Mouse (Mus musculus): ENCODE results near the gene Galnt7. TPM values are rescaled to one million over a fixed set of nuclear protein-coding genes. Genes with fewer than 3 reads are reported as not detected.

Gene Galnt7
- polyA plus RNA-seq, 1 experiment, result 26.1 TPM

DNA sequence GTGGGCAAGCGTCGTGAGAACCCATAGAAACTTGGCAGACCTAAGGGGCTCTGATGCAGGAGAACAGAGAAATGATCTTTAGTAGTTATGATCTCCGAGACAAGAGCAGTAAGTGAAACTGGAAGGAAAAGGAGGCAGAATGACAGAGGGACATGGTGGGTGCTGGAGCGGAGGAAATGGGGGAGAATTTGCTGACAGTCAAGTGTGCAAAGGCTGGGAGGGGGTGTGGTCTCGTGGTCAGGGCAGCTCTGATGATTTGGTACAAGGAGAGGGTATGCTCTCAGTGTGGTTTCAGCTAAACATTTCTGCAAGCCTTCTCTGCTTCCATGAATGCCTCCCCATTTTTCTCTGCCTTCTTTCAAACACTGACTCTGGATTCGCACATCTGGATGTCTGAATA, 116.7 kb downstream of the Galnt7 start:
- H3K27ac ChIP-seq (ENCODE audit: insufficient read depth, low read length), result no peak overlapping the region
- no peak overlapping the region for H3K9ac ChIP-seq (ENCODE audit: low read depth, poor library complexity, severe bottlenecking)
- no peaks in the 10 kb centered on the region for H3K9me3 ChIP-seq (replicated peaks; ENCODE audit: control insufficient read depth, insufficient read depth, low read length, poor library complexity, severe bottlenecking)
- H3K4me3 ChIP-seq (ENCODE audit: low read depth, low read length), result no peak overlapping the region
- H3K36me3 ChIP-seq (ENCODE audit: control insufficient read depth, insufficient read depth, low read length, poor library complexity, severe bottlenecking), result no peaks in the 10 kb centered on the region; the same call in 1 of the 2 replicates
- H3K4me1 ChIP-seq (ENCODE audit: control insufficient read depth, insufficient read depth, low read length), result no peaks in the 10 kb centered on the region
- TF ChIP-seq CTCF (IDR thresholded peaks at IDR 0.05; ENCODE audit: low read depth, low read length), result no peak
- no peak for TF ChIP-seq EP300 (IDR thresholded peaks at IDR 0.05; ENCODE audit: insufficient read depth, low read depth, low read length)
- no peak for TF ChIP-seq POLR2A (IDR thresholded peaks at IDR 0.05; ENCODE audit: insufficient read depth, low read length)
- H3K27me3 ChIP-seq (ENCODE audit: control insufficient read depth, insufficient read depth, low read length, poor library complexity, severe bottlenecking), result no peaks in the 10 kb centered on the region

DNA sequence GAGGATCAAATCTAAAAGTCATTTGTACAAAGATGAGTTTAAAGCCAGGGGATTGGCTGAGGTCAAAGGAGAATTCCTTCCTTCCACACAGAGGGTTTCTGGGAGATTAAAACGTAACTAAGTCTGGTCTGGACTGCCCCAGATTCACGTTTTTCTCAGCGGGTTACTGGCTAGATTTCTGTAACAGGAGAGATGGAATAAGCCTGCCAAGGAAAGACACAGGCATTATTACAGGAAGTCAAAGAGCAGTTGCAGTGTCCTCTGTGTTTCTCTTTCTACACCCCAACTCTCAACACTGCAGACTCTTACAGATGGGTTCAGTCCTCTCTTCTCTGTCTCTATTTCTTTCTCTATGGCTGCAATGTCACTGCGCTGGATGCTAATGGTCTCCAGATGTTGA, 118.3 kb downstream of the Galnt7 start:
- no peaks in the 10 kb centered on the region for H3K4me1 ChIP-seq (ENCODE audit: control insufficient read depth, insufficient read depth, low read length)
- H3K36me3 ChIP-seq (ENCODE audit: control insufficient read depth, insufficient read depth, low read length, poor library complexity, severe bottlenecking), result no peaks in the 10 kb centered on the region; the same call in 1 of the 2 replicates
- H3K27ac ChIP-seq (ENCODE audit: insufficient read depth, low read length), result no peak overlapping the region
- H3K4me3 ChIP-seq (ENCODE audit: low read depth, low read length), result no peak overlapping the region
- H3K9me3 ChIP-seq (replicated peaks; ENCODE audit: control insufficient read depth, insufficient read depth, low read length, poor library complexity, severe bottlenecking), result no peaks in the 10 kb centered on the region
- no peaks in the 10 kb centered on the region for H3K27me3 ChIP-seq (ENCODE audit: control insufficient read depth, insufficient read depth, low read length, poor library complexity, severe bottlenecking)
- no peak for TF ChIP-seq CTCF (IDR thresholded peaks at IDR 0.05; ENCODE audit: low read depth, low read length)
- TF ChIP-seq EP300 (IDR thresholded peaks at IDR 0.05; ENCODE audit: insufficient read depth, low read depth, low read length), result no peak
- TF ChIP-seq POLR2A (IDR thresholded peaks at IDR 0.05; ENCODE audit: insufficient read depth, low read length), result no peak
- H3K9ac ChIP-seq (ENCODE audit: low read depth, poor library complexity, severe bottlenecking), result no peak overlapping the region

DNA sequence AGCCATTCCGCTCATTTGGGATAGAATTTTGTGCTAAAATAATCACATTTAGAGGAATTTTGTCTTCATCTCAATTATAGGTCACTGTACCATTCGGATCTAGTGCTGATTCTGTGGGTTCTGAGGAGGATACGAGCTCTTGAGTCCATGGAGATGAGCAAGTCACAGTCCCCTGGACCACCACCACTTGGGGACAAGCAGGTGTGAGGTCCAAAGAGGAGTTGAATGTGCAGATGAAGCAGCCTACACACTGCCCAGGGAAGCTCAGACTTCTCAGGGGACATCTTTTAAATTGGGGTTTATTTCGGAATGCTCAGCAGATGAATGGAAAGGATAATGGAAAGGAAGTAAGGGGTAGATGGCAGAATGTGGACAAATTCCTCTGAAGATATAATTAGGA, 119.7 kb downstream of the Galnt7 start:
- no peak overlapping the region for H3K4me3 ChIP-seq (ENCODE audit: low read depth, low read length)
- no peaks in the 10 kb centered on the region for H3K9me3 ChIP-seq (replicated peaks; ENCODE audit: control insufficient read depth, insufficient read depth, low read length, poor library complexity, severe bottlenecking)
- no peak overlapping the region for H3K9ac ChIP-seq (ENCODE audit: low read depth, poor library complexity, severe bottlenecking)
- TF ChIP-seq EP300 (IDR thresholded peaks at IDR 0.05; ENCODE audit: insufficient read depth, low read depth, low read length), result no peak
- TF ChIP-seq POLR2A (IDR thresholded peaks at IDR 0.05; ENCODE audit: insufficient read depth, low read length), result no peak
- no peak for TF ChIP-seq CTCF (IDR thresholded peaks at IDR 0.05; ENCODE audit: low read depth, low read length)
- H3K36me3 ChIP-seq (ENCODE audit: control insufficient read depth, insufficient read depth, low read length, poor library complexity, severe bottlenecking), result no peaks in the 10 kb centered on the region; the same call in 1 of the 2 replicates
- H3K4me1 ChIP-seq (ENCODE audit: control insufficient read depth, insufficient read depth, low read length), result no peaks in the 10 kb centered on the region
- no peaks in the 10 kb centered on the region for H3K27me3 ChIP-seq (ENCODE audit: control insufficient read depth, insufficient read depth, low read length, poor library complexity, severe bottlenecking)
- no peak overlapping the region for H3K27ac ChIP-seq (ENCODE audit: insufficient read depth, low read length)

DNA sequence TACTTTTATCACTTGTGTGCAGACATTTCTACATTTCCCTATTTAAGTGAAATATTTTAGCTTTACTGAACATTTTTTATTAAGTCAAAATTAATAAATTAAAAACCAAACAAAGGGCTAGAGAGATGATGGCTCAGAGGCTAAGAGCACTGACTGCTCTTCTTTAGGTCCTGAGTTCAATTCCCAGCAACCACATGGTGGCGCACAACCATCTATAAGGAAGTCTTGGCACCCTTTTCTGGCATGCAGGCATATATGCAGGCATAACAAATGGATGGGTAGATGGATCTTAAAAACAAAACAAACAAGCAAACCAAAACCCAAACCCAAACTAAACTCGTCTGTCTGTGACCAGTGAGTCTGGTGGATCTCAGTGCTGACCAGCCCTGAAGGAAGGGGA, 120.6 kb downstream of the Galnt7 start:
- Histone ChIP-seq H3K4me1 (ENCODE audit: control insufficient read depth, insufficient read depth, low read length) (no peaks in the 10 kb centered on the region), H3K9me3 (replicated peaks; ENCODE audit: control insufficient read depth, insufficient read depth, low read length, poor library complexity, severe bottlenecking) (no peaks in the 10 kb centered on the region), H3K27ac (ENCODE audit: insufficient read depth, low read length) (no peak overlapping the region), H3K27me3 (ENCODE audit: control insufficient read depth, insufficient read depth, low read length, poor library complexity, severe bottlenecking) (no peaks in the 10 kb centered on the region), H3K4me3 (ENCODE audit: low read depth, low read length) (no peak overlapping the region), H3K9ac (ENCODE audit: low read depth, poor library complexity, severe bottlenecking) (no peak overlapping the region), H3K36me3 (ENCODE audit: control insufficient read depth, insufficient read depth, low read length, poor library complexity, severe bottlenecking) (peaks cover under 1% of the 10 kb centered on the region)
- TF ChIP-seq CTCF (IDR thresholded peaks at IDR 0.05; ENCODE audit: low read depth, low read length), result no peak
- TF ChIP-seq POLR2A (IDR thresholded peaks at IDR 0.05; ENCODE audit: insufficient read depth, low read length), result no peak
- TF ChIP-seq EP300 (IDR thresholded peaks at IDR 0.05; ENCODE audit: insufficient read depth, low read depth, low read length), result no peak

DNA sequence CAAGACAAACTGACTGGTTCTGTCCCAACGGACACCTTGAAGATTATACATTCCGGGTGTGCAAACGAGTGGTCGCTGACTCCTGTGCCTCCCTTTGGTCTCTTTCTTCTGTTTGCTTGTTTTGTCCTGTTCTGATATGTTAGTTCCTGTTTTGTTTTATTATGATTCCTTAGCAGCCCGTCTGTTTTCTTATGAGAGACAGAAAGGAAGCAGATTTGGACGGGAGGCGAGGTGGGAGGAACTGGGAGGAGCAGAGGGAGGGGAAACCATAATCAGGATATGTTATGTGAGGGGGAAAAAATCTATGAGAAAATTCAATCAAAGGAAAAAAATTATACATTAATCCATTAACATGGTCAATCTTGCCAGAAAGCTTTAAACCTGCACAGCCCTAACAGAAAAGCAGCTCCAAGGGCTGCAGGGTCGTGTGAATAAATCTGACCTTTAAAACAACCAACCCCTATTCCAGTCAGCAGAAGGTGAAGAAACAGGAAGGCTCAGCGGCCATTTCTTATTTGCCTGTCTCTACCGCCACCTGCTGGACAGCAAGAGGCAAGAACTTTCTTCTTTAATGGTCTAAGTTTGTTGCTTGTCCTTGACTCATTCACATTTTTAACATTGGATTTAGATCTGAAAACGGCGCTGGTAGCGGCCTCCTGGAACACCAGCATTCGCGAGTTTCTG, 122.0 kb downstream of the Galnt7 start:
- TF ChIP-seq EP300 (IDR thresholded peaks at IDR 0.05; ENCODE audit: insufficient read depth, low read depth, low read length), result no peak
- TF ChIP-seq CTCF (IDR thresholded peaks at IDR 0.05; ENCODE audit: low read depth, low read length), result peak; percentile 61
- Histone ChIP-seq H3K9ac (ENCODE audit: low read depth, poor library complexity, severe bottlenecking) (no peak overlapping the region), H3K4me1 (ENCODE audit: control insufficient read depth, insufficient read depth, low read length) (no peaks in the 10 kb centered on the region), H3K27me3 (ENCODE audit: control insufficient read depth, insufficient read depth, low read length, poor library complexity, severe bottlenecking) (no peaks in the 10 kb centered on the region), H3K9me3 (replicated peaks; ENCODE audit: control insufficient read depth, insufficient read depth, low read length, poor library complexity, severe bottlenecking) (peaks cover 3% of the 10 kb centered on the region), H3K4me3 (ENCODE audit: low read depth, low read length) (no peak overlapping the region), H3K27ac (ENCODE audit: insufficient read depth, low read length) (no peak overlapping the region), H3K36me3 (ENCODE audit: control insufficient read depth, insufficient read depth, low read length, poor library complexity, severe bottlenecking) (peaks cover 2% of the 10 kb centered on the region)

DNA sequence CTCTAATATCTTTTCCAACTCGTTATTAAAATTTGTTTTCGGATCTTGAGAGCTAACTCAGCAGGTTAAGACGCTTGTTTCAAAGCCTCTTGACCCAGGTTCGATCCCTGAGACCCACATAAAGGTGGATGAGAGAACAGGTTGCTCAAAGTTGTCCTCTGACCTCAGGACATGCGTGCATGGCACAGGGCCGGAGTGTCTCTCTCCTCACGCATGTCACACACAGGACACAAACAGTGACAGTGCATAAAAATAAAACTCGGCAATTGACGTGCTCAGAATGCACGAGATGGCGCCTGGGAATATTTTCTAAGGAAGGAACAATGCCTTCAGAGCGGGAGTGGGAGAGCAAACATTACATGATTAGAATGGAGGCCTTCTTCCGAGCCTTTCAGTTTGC, 122.6 kb downstream of the Galnt7 start:
- no peak overlapping the region for H3K4me3 ChIP-seq (ENCODE audit: low read depth, low read length)
- TF ChIP-seq CTCF (IDR thresholded peaks at IDR 0.05; ENCODE audit: low read depth, low read length) (no peak), EP300 (IDR thresholded peaks at IDR 0.05; ENCODE audit: insufficient read depth, low read depth, low read length) (no peak), POLR2A (IDR thresholded peaks at IDR 0.05; ENCODE audit: insufficient read depth, low read length) (no peak)
- no peak overlapping the region for H3K27ac ChIP-seq (ENCODE audit: insufficient read depth, low read length)
- H3K9me3 ChIP-seq (replicated peaks; ENCODE audit: control insufficient read depth, insufficient read depth, low read length, poor library complexity, severe bottlenecking), result peaks cover 8% of the 10 kb centered on the region
- H3K4me1 ChIP-seq (ENCODE audit: control insufficient read depth, insufficient read depth, low read length), result no peaks in the 10 kb centered on the region
- H3K27me3 ChIP-seq (ENCODE audit: control insufficient read depth, insufficient read depth, low read length, poor library complexity, severe bottlenecking), result no peaks in the 10 kb centered on the region
- H3K9ac ChIP-seq (ENCODE audit: low read depth, poor library complexity, severe bottlenecking), result no peak overlapping the region
- H3K36me3 ChIP-seq (ENCODE audit: control insufficient read depth, insufficient read depth, low read length, poor library complexity, severe bottlenecking), result peaks cover 4% of the 10 kb centered on the region

Measured in ES-Bruce4 (cell line).